Mouse (Mus musculus): ENCODE measurements around the gene Tfr2. TPM values are rescaled to one million over a fixed set of nuclear protein-coding genes. Genes with fewer than 3 reads are reported as not detected.

Tfr2 gene
- polyA plus RNA-seq, 1 experiment from 2014 or later = 0.46 TPM

DNA sequence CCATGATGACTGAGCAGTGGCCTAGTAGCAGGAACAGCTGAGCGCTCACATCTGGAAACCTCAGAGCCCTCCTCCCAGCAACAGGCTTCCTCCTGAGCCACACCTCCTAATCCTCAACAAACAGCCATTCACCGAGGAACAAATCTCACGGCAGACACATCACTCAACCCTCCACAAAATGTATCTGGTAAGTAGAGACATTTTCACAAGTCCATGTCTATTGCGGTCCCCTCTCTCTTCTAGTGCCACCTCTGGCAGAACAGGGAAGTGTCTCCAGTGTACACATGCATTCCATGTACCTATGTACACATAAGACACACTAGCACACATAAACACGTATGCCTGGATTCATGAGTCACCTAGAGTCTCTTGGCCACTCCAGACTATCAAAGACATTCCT, 18.5 kb upstream of the Tfr2 start:
- Histone ChIP-seq H3K27ac (ENCODE audit: low read length) (no peak overlapping the region), H3K4me2 (ENCODE audit: low read depth, low read length) (no peak overlapping the region), H3K9me3 (ENCODE audit: control insufficient read depth, low read length) (no peaks in the 10 kb centered on the region), H3K9ac (ENCODE audit: low read length) (no peak overlapping the region), H3K4me1 (replicated peaks; ENCODE audit: control insufficient read depth, insufficient read depth, low read length) (no peaks in the 10 kb centered on the region), H3K27me3 (ENCODE audit: control insufficient read depth, insufficient read depth, low read depth, low read length) (peaks cover 7% of the 10 kb centered on the region), H3K4me3 (ENCODE audit: low read length) (no peak overlapping the region), H3K36me3 (ENCODE audit: control insufficient read depth, insufficient read depth, low read length) (no peaks in the 10 kb centered on the region)
- ATAC-seq (ENCODE audit: low read depth) = no peak
- 68% methylated on average over 5 of the region's 5 CpGs for WGBS

DNA sequence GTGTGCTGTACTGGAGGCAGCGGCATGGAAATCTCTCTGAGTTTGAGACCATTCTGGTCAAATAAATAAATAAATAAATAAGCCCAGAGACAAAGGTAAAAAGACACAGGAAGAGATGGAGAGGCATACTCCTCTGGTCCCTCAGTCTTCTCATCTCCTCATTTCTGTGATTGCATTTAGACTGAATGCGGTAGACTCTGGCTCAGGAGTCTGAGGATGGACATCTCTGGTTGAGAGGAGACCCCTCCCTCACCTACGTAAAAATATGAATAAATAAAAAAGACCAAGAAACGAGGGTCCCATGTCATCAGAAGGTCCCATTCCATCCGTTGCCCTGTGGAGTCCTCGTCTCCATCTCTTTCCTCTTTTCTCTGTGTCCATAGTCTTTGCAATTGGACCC, 16.6 kb upstream of the Tfr2 start:
- H3K27me3 ChIP-seq (ENCODE audit: control insufficient read depth, insufficient read depth, low read depth, low read length) = peaks cover 7% of the 10 kb centered on the region
- H3K4me1 ChIP-seq (replicated peaks; ENCODE audit: control insufficient read depth, insufficient read depth, low read length) = no peaks in the 10 kb centered on the region
- no peak overlapping the region for H3K27ac ChIP-seq (ENCODE audit: low read length)
- H3K9me3 ChIP-seq (ENCODE audit: control insufficient read depth, low read length) = no peaks in the 10 kb centered on the region
- H3K4me3 ChIP-seq (ENCODE audit: low read length) = peak overlapping the region; percentile 16; the same call in 1 of the 2 replicates
- H3K9ac ChIP-seq (ENCODE audit: low read length) = no peak overlapping the region
- WGBS = 24% methylated on average over 6 of the region's 6 CpGs
- H3K4me2 ChIP-seq (ENCODE audit: low read depth, low read length) = peak overlapping the region; percentile 46
- no peak for ATAC-seq (ENCODE audit: low read depth)
- H3K36me3 ChIP-seq (ENCODE audit: control insufficient read depth, insufficient read depth, low read length) = no peaks in the 10 kb centered on the region

- no peak within 1 kb of the TSS for H3K27ac ChIP-seq (ENCODE audit: low read length)
- H3K27me3 ChIP-seq (ENCODE audit: control insufficient read depth, insufficient read depth, low read depth, low read length) = peaks cover 7% of the 10 kb centered on the region
- peak; percentile 82 for ATAC-seq (ENCODE audit: low read depth)
- H3K36me3 ChIP-seq (ENCODE audit: control insufficient read depth, insufficient read depth, low read length) = no peaks in the 10 kb centered on the region
- no peaks in the 10 kb centered on the region for H3K4me1 ChIP-seq (replicated peaks; ENCODE audit: control insufficient read depth, insufficient read depth, low read length)
- H3K9me3 ChIP-seq (ENCODE audit: control insufficient read depth, low read length) = no peaks in the 10 kb centered on the region
- under 1% methylated on average over 36 of the region's 37 CpGs for WGBS
- H3K4me3 ChIP-seq (ENCODE audit: low read length) = peak within 1 kb of the TSS; percentile 16
- H3K4me2 ChIP-seq (ENCODE audit: low read depth, low read length) = peak within 1 kb of the TSS; percentile 46
- H3K9ac ChIP-seq (ENCODE audit: low read length) = no peak within 1 kb of the TSS
Observed at GRCm38 (mm10) chr5:137553411-137553837, 16.2 kb upstream of the Tfr2 start, which contains the start of gene Actl6b. Gene Actl6b, plus strand, starts transcription at chr5:137553517.

DNA sequence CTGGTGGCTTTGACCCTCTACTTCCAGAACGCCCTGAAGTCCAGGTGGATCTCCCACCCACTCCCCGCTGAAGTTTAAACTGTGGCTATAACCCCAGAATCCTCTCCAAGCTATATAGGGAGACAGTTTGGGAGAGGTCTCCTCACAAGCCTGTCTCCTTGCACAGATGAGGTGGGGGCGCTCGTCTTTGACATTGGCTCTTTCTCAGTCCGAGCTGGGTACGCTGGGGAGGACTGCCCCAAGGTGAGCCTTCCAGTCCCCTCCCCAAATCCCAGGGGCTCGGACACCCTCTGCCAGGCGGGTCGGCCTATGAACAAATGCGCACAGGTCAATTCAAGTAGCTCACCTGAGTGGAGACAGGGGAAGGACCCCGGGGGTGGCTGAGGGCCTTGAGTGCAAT, 15.7 kb upstream of the Tfr2 start:
- H3K4me2 ChIP-seq (ENCODE audit: low read depth, low read length) = no peak overlapping the region
- no peak for ATAC-seq (ENCODE audit: low read depth)
- H3K27ac ChIP-seq (ENCODE audit: low read length) = no peak overlapping the region
- H3K36me3 ChIP-seq (ENCODE audit: control insufficient read depth, insufficient read depth, low read length) = no peaks in the 10 kb centered on the region
- peaks cover 7% of the 10 kb centered on the region for H3K27me3 ChIP-seq (ENCODE audit: control insufficient read depth, insufficient read depth, low read depth, low read length)
- H3K9me3 ChIP-seq (ENCODE audit: control insufficient read depth, low read length) = no peaks in the 10 kb centered on the region
- peak overlapping the region; percentile 12; the same call in 1 of the 2 replicates for H3K4me3 ChIP-seq (ENCODE audit: low read length)
- WGBS = 42% methylated on average over 11 of the region's 11 CpGs
- H3K4me1 ChIP-seq (replicated peaks; ENCODE audit: control insufficient read depth, insufficient read depth, low read length) = no peaks in the 10 kb centered on the region
- no peak overlapping the region for H3K9ac ChIP-seq (ENCODE audit: low read length)

- no peak for ATAC-seq (ENCODE audit: low read depth)
Observed at GRCm38 (mm10) chr5:137561556-137561955, 8.1 kb upstream of the Tfr2 start.

DNA sequence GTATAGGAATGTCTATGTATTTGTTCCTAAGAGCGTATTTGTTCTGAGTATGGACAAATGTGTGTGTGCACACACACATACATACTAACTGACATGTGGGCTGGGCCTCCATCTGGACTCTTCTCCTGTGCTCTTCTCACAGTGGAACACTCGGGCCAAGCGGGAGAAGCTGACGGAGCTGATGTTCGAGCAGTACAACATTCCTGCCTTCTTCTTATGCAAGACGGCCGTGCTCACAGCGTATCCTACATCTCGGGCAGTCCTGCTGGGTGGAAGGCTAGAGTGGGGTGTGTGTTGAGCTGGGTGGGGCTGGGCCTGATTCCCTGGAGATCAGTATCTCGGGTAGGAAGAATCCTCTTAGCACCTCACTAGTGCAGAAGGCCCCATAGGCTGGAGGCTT, 6.7 kb upstream of the Tfr2 start:
- WGBS = 58% methylated on average over 10 of the region's 10 CpGs
- no peak overlapping the region for H3K4me3 ChIP-seq (ENCODE audit: low read length)
- no peaks in the 10 kb centered on the region for H3K9me3 ChIP-seq (ENCODE audit: control insufficient read depth, low read length)
- H3K27ac ChIP-seq (ENCODE audit: low read length) = no peak overlapping the region
- H3K27me3 ChIP-seq (ENCODE audit: control insufficient read depth, insufficient read depth, low read depth, low read length) = no peaks in the 10 kb centered on the region
- ATAC-seq (ENCODE audit: low read depth) = no peak
- no peaks in the 10 kb centered on the region for H3K4me1 ChIP-seq (replicated peaks; ENCODE audit: control insufficient read depth, insufficient read depth, low read length)
- no peak overlapping the region for H3K4me2 ChIP-seq (ENCODE audit: low read depth, low read length)
- H3K9ac ChIP-seq (ENCODE audit: low read length) = no peak overlapping the region
- H3K36me3 ChIP-seq (ENCODE audit: control insufficient read depth, insufficient read depth, low read length) = no peaks in the 10 kb centered on the region

More at GRCm38 (mm10) chr5:137561556-137561955, 8.1 kb upstream of the Tfr2 start:
- H3K9ac ChIP-seq (ENCODE audit: low read length) = no peak overlapping the region
- H3K4me1 ChIP-seq (replicated peaks; ENCODE audit: control insufficient read depth, insufficient read depth, low read length) = no peaks in the 10 kb centered on the region
- H3K4me3 ChIP-seq (ENCODE audit: low read length) = no peak overlapping the region
- 62% methylated on average over 6 of the region's 6 CpGs for WGBS
- no peaks in the 10 kb centered on the region for H3K36me3 ChIP-seq (ENCODE audit: control insufficient read depth, insufficient read depth, low read length)
- H3K27me3 ChIP-seq (ENCODE audit: control insufficient read depth, insufficient read depth, low read depth, low read length) = no peaks in the 10 kb centered on the region
- H3K4me2 ChIP-seq (ENCODE audit: low read depth, low read length) = no peak overlapping the region
- H3K9me3 ChIP-seq (ENCODE audit: control insufficient read depth, low read length) = no peaks in the 10 kb centered on the region
- H3K27ac ChIP-seq (ENCODE audit: low read length) = no peak overlapping the region

DNA sequence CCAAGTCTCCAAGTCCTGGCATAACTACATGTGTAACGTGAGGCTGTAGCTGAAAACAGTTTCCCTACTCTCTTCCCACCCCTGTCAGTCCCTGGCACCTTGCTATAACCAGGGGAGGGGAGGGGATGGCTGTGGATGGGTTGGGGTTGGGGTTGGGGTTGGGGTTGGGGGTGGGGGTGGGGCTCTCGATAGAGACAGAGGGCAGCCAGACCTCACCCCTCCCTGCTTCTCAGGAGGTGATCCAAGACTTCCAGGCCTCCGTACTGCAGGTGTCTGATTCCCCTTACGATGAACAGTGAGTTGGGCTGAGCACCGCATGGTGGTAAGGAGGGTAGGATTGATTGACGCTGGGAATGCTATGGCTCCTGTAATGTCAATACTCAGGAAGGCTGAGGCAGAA, 3.9 kb upstream of the Tfr2 start:
- no peaks in the 10 kb centered on the region for H3K36me3 ChIP-seq (ENCODE audit: control insufficient read depth, insufficient read depth, low read length)
- H3K27ac ChIP-seq (ENCODE audit: low read length) = no peak overlapping the region
- no peaks in the 10 kb centered on the region for H3K9me3 ChIP-seq (ENCODE audit: control insufficient read depth, low read length)
- WGBS = 60% methylated on average over 6 of the region's 6 CpGs
- H3K9ac ChIP-seq (ENCODE audit: low read length) = no peak overlapping the region
- H3K27me3 ChIP-seq (ENCODE audit: control insufficient read depth, insufficient read depth, low read depth, low read length) = no peaks in the 10 kb centered on the region
- ATAC-seq (ENCODE audit: low read depth) = no peak
- H3K4me3 ChIP-seq (ENCODE audit: low read length) = no peak overlapping the region
- peaks cover 2% of the 10 kb centered on the region; the same call in 1 of the 2 replicates for H3K4me1 ChIP-seq (replicated peaks; ENCODE audit: control insufficient read depth, insufficient read depth, low read length)
- H3K4me2 ChIP-seq (ENCODE audit: low read depth, low read length) = no peak overlapping the region

DNA sequence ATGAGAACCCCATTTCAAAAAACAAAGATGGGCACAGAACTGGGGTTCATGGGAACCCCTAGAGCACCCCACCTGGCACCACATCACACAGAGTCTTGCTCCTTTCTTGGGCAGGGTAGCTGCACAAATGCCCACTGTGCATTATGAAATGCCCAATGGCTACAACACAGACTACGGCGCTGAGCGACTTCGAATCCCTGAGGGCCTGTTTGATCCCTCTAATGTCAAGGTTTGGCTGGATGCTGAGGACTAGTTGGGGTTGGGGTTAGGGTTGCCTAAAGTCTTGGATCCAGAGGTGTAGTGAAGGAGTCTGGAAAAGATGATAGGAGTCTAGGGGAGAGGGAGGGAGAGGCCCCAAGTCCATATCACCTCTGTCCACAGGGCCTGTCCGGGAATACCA, 3.2 kb upstream of the Tfr2 start:
- 89% methylated on average over 5 of the region's 5 CpGs for WGBS
- no peaks in the 10 kb centered on the region for H3K9me3 ChIP-seq (ENCODE audit: control insufficient read depth, low read length)
- H3K36me3 ChIP-seq (ENCODE audit: control insufficient read depth, insufficient read depth, low read length) = no peaks in the 10 kb centered on the region
- no peak overlapping the region for H3K4me3 ChIP-seq (ENCODE audit: low read length)
- no peaks in the 10 kb centered on the region for H3K27me3 ChIP-seq (ENCODE audit: control insufficient read depth, insufficient read depth, low read depth, low read length)
- H3K4me2 ChIP-seq (ENCODE audit: low read depth, low read length) = no peak overlapping the region
- H3K4me1 ChIP-seq (replicated peaks; ENCODE audit: control insufficient read depth, insufficient read depth, low read length) = peaks cover 2% of the 10 kb centered on the region; the same call in 1 of the 2 replicates
- no peak for ATAC-seq (ENCODE audit: low read depth)
- no peak overlapping the region for H3K9ac ChIP-seq (ENCODE audit: low read length)
- H3K27ac ChIP-seq (ENCODE audit: low read length) = no peak overlapping the region

- 80% methylated on average over 8 of the region's 8 CpGs for WGBS
- H3K27ac ChIP-seq (ENCODE audit: low read length) = no peak overlapping the region
- ATAC-seq (ENCODE audit: low read depth) = no peak
- H3K9ac ChIP-seq (ENCODE audit: low read length) = no peak overlapping the region
- H3K9me3 ChIP-seq (ENCODE audit: control insufficient read depth, low read length) = no peaks in the 10 kb centered on the region
- peaks cover 2% of the 10 kb centered on the region; the same call in 1 of the 2 replicates for H3K4me1 ChIP-seq (replicated peaks; ENCODE audit: control insufficient read depth, insufficient read depth, low read length)
- no peaks in the 10 kb centered on the region for H3K27me3 ChIP-seq (ENCODE audit: control insufficient read depth, insufficient read depth, low read depth, low read length)
- H3K4me2 ChIP-seq (ENCODE audit: low read depth, low read length) = no peak overlapping the region
- H3K4me3 ChIP-seq (ENCODE audit: low read length) = no peak overlapping the region
- H3K36me3 ChIP-seq (ENCODE audit: control insufficient read depth, insufficient read depth, low read length) = no peaks in the 10 kb centered on the region
Observed at GRCm38 (mm10) chr5:137568223-137568798, 1.3 kb upstream of the Tfr2 start.

Measured in lung, embryonic 16.5 days (tissue).